Mouse (Mus musculus): ENCODE data around the gene Tbc1d22a.

DNA sequence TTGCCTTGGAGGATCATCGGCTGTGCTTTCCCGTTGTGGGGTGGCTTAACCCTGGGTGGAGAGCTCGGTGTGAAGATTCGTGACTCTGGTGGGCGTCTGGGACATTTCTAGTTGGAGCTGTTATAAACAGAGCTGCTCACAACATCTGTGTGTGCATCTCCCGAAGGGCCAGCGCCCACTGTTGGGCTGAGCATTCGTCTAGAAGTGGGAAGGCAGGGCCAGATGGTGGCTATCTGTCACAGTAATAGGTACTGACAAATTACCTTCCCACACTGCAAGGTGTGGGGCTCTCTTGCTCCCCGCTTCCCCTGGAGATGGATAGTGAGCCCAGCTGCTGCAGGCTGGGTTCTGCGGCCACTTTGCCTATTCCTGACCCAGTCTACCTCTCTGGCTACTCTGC, 289.2 kb downstream of the Tbc1d22a start:
- TF ChIP-seq POLR2AphosphoS2 (IDR thresholded peaks at IDR 0.05; ENCODE audit: insufficient read length, low read depth) (no peak), E2F4 (IDR thresholded peaks at IDR 0.05; ENCODE audit: insufficient read depth) (no peak), POLR2A (IDR thresholded peaks at IDR 0.05; ENCODE audit: insufficient read length, low read depth) (no peak), USF1 (IDR thresholded peaks at IDR 0.05; ENCODE audit: low read depth) (no peak), TCF12 (IDR thresholded peaks at IDR 0.05; ENCODE audit: insufficient read depth, poor library complexity, severe bottlenecking) (no peak), CEBPB (IDR thresholded peaks at IDR 0.05; ENCODE audit: insufficient read depth, poor library complexity, severe bottlenecking) (no peak), SRF (IDR thresholded peaks at IDR 0.05; ENCODE audit: control insufficient read depth, insufficient read length, low read depth) (no peak), TCF3 (IDR thresholded peaks at IDR 0.05; ENCODE audit: insufficient read length, low read depth) (no peak), MYOD1 (IDR thresholded peaks at IDR 0.05; ENCODE audit: control insufficient read depth in 1 of 3, insufficient read length in 2 of 3, low read depth in 2 of 3) (no peak), MAX (IDR thresholded peaks at IDR 0.05; ENCODE audit: low read depth) (no peak), MYOG (IDR thresholded peaks at IDR 0.05; ENCODE audit: control insufficient read depth in 1 of 3, insufficient read depth in 1 of 3, insufficient read length in 2 of 3, low read depth in 2 of 3) (no peak)
